Mouse (Mus musculus) urinary bladder, postnatal 0 days (tissue): Measurements from ENCODE around the gene Nr1d1. TPM values are rescaled to one million over a fixed set of nuclear protein-coding genes. Genes with fewer than 3 reads are reported as not detected.

ENCODE experiments used
- polyA plus RNA-seq: library from polyadenylated mRNA; unstranded; fragments of >200 nt; fragmentation: Nextera tagmentation; extraction: Ambion mirVana; gene quantifications from 2 replicates; pipeline ENCODE4 v1.2.1, GENCODE M21; 2015

Gene Nr1d1
- 6.4 and 9.4 TPM in 2 replicates for polyA plus RNA-seq

GRCm38 (mm10) chr11:98774582-98775347 lies at the start of gene Nr1d1:
Gene Nr1d1, minus strand, starts transcription at chr11:98775333.

GRCm38 (mm10) chr11:98804605-98805004 lies 29.5 kb upstream of the Nr1d1 start, which contains the start of gene Casc3:
Gene Casc3, plus strand, starts transcription at chr11:98804905.

GRCm38 (mm10) chr11:98795015-98795713 lies 20.0 kb upstream of the Nr1d1 start, which contains the start of gene Msl1:
Gene Msl1, plus strand, starts transcription at chr11:98795516.

DNA sequence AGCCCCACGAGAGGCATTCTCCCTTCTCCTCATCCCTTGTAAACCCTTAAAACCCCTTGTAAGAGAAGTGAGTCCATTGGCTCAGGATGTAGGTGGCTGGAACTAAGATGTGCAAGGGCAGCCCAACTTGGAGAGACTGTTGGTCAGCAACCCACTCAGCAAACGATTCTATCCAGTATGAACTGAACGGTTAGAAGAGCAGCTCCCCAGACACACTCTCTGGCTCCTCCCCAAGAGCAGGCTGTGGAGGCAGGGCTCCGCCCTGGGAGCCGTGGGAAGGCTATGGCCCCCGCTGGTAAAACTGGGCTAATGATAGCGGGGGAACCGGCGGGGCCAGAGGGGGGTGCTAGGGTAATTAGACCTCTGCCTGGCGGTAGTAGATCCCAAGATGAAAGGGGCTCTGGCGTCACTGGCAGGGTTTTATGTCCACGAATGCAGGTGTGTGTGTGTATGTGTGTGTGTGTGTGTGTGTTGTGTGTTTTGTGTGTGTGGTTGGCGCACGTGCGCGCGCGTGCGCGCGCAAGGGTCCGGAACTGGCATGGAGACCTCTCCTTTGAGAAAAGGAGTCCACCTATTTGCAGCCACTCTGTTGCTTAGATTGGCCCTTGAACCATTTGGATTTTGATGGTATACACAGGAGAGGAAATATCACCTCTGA lies 34.6 kb downstream of the Nr1d1 start, which contains the start of gene Thra:
TSS of gene Thra (plus strand) at position 246 of the 658 bp plus-strand sequence.

DNA sequence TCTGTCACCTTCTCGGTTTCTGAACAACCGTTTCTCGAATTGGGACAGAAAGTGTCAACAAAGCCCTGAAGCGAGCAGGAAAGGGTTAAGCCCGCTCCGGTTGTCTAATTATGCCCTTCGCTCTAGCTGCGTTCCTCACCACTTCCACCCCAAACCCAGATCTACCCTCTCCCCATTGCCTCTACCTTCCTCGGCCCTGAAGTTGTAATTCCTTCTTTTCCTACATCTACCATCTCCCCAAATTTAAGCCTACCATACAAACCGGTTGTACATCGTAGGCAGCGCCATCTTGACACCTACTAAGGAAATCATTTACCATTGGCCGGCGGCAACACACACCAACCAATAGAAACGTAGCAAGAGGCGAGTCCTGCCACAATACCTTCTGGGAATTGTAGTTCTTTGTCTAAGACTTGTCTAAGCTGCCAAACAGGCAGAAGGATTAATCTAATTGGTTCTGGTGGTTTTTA lies 46.0 kb downstream of the Nr1d1 start, which contains the start of gene Med24:
TSS of gene Med24 (minus strand) at position 317 of the 470 bp plus-strand sequence.

Other genes starting within 250 kb of the Nr1d1 start
- gene Ikzf3, start 229.3 kb downstream of the Nr1d1 start, polyA plus RNA-seq = 2.3 and 2.8 TPM in 2 replicates
- 0.16 and 0.56 TPM in 2 replicates for gene Zpbp2, start 224.2 kb downstream of the Nr1d1 start, polyA plus RNA-seq
- gene Ormdl3, start 188.0 kb downstream of the Nr1d1 start, polyA plus RNA-seq = 49.1 and 50.2 TPM in 2 replicates
- not detected in 2 replicates for gene Lrrc3c, start 177.0 kb downstream of the Nr1d1 start, polyA plus RNA-seq
- 0.51 and 0.59 TPM in 2 replicates for gene Gm12355, start 149.7 kb downstream of the Nr1d1 start, polyA plus RNA-seq
- gene Gsdma3, start 149.0 kb downstream of the Nr1d1 start, polyA plus RNA-seq = not detected in 2 replicates
- not detected in 2 replicates for gene Gsdma2, start 128.6 kb downstream of the Nr1d1 start, polyA plus RNA-seq
- gene Gsdma, start 111.0 kb downstream of the Nr1d1 start, polyA plus RNA-seq = 2.4 and 2.8 TPM in 2 replicates
- 117 and 120 TPM in 2 replicates for gene Psmd3, start 92.8 kb downstream of the Nr1d1 start, polyA plus RNA-seq
- 0.72 and 0.96 TPM in 2 replicates for gene Csf3, start 74.1 kb downstream of the Nr1d1 start, polyA plus RNA-seq
- 16.3 and 20.1 TPM in 2 replicates for gene Med24, start 45.9 kb downstream of the Nr1d1 start, polyA plus RNA-seq
- 24.8 and 25.4 TPM in 2 replicates for gene Thra, start 34.7 kb downstream of the Nr1d1 start, polyA plus RNA-seq
- 11.6 and 13.5 TPM in 2 replicates for gene Msl1, start 20.2 kb upstream of the Nr1d1 start, polyA plus RNA-seq
- gene Casc3, start 29.6 kb upstream of the Nr1d1 start, polyA plus RNA-seq = 16.1 and 18.2 TPM in 2 replicates
- 1.9 and 2.6 TPM in 2 replicates for gene Rapgefl1, start 61.5 kb upstream of the Nr1d1 start, polyA plus RNA-seq
- 4.3 and 4.6 TPM in 2 replicates for gene Wipf2, start 88.3 kb upstream of the Nr1d1 start, polyA plus RNA-seq
- gene Cdc6, start 132.5 kb upstream of the Nr1d1 start, polyA plus RNA-seq = 8.0 and 10.8 TPM in 2 replicates
- gene Rara, start 152.5 kb upstream of the Nr1d1 start, polyA plus RNA-seq = 17.0 and 18.1 TPM in 2 replicates
- 0.31 and 0.39 TPM in 2 replicates for gene Gjd3, start 207.7 kb upstream of the Nr1d1 start, polyA plus RNA-seq
- gene Top2a, start 248.9 kb upstream of the Nr1d1 start, polyA plus RNA-seq = 27.1 and 42.6 TPM in 2 replicates